Mouse (Mus musculus) myocyte (in vitro differentiated cells): ENCODE results near the gene Psmf1. TPM values are rescaled to one million over a fixed set of nuclear protein-coding genes. Genes with fewer than 3 reads are reported as not detected.

ENCODE experiments used
- H3K27me3 ChIP-seq: one replicate; pipeline ENCODE4 v1.6.1; 2011; ENCODE audit not compliant: control insufficient read depth, insufficient read depth, insufficient read length
- H3K36me3 ChIP-seq: one replicate; pipeline ENCODE4 v1.6.1; 2011; ENCODE audit not compliant: control insufficient read depth, insufficient read depth
- H3K4me2 ChIP-seq: one replicate; pipeline ENCODE4 v1.6.1; 2011; ENCODE audit warnings: low read depth, control low read depth
- H3K4me3 ChIP-seq: one replicate; pipeline ENCODE4 v1.5.1; 2011; ENCODE audit warnings: mild to moderate bottlenecking, control low read depth, moderate library complexity
- H3K79me2 ChIP-seq: one replicate; pipeline ENCODE4 v1.6.1; 2011; ENCODE audit not compliant: control insufficient read depth, insufficient read depth
- H3ac ChIP-seq: one replicate; pipeline ENCODE4 v1.6.1; 2011; ENCODE audit not compliant: control insufficient read depth, insufficient read length
- CEBPB ChIP-seq: IDR thresholded peaks from 2 replicates; pipeline ENCODE4 v1.6.1; 2011; ENCODE audit warnings: mild to moderate bottlenecking, moderate library complexity; ENCODE audit not compliant: poor library complexity, insufficient read depth, severe bottlenecking
- E2F4 ChIP-seq: IDR thresholded peaks from one replicate; pipeline ENCODE4 v1.6.1; 2011; ENCODE audit warnings: mild to moderate bottlenecking, control low read depth, moderate library complexity; ENCODE audit not compliant: insufficient read depth
- MAX ChIP-seq: IDR thresholded peaks from one replicate; pipeline ENCODE4 v1.6.1; 2011; ENCODE audit warnings: low read depth, mild to moderate bottlenecking, control low read depth
- MYOD1 ChIP-seq, 3 experiments: IDR thresholded peaks; one replicate each; pipeline ENCODE4 v1.6.1; 2011; ENCODE audit warnings: control low read depth in 2 of 3, low read depth in 2 of 3, mild to moderate bottlenecking in 2 of 3, moderate library complexity in 1 of 3; ENCODE audit not compliant: insufficient read length in 2 of 3, control insufficient read depth in 1 of 3
- MYOG ChIP-seq, 3 experiments: IDR thresholded peaks; one replicate each; pipeline ENCODE4 v1.6.1; 2011; ENCODE audit warnings: control low read depth in 2 of 3, low read depth in 2 of 3, mild to moderate bottlenecking in 2 of 3; ENCODE audit not compliant: insufficient read length in 2 of 3, control insufficient read depth in 1 of 3, insufficient read depth in 1 of 3
- POLR2A ChIP-seq: IDR thresholded peaks from one replicate; pipeline ENCODE4 v1.6.1; 2011; ENCODE audit warnings: low read depth, mild to moderate bottlenecking, control low read depth, moderate library complexity; ENCODE audit not compliant: insufficient read length
- POLR2AphosphoS2 ChIP-seq: IDR thresholded peaks from one replicate; pipeline ENCODE4 v1.6.1; 2011; ENCODE audit warnings: low read depth, control low read depth; ENCODE audit not compliant: insufficient read length
- REST ChIP-seq: IDR thresholded peaks from one replicate; pipeline ENCODE4 v1.6.1; 2011; ENCODE audit warnings: mild to moderate bottlenecking, control low read depth, moderate library complexity; ENCODE audit not compliant: insufficient read depth, insufficient read length
- SRF ChIP-seq: IDR thresholded peaks from one replicate; pipeline ENCODE4 v1.6.1; 2011; ENCODE audit warnings: low read depth; ENCODE audit not compliant: control insufficient read depth, insufficient read length
- TCF12 ChIP-seq: IDR thresholded peaks from one replicate; pipeline ENCODE4 v1.6.1; 2011; ENCODE audit warnings: mild to moderate bottlenecking, control low read depth; ENCODE audit not compliant: poor library complexity, insufficient read depth, severe bottlenecking
- TCF3 ChIP-seq: IDR thresholded peaks from one replicate; pipeline ENCODE4 v1.6.1; 2011; ENCODE audit warnings: low read depth, control low read depth; ENCODE audit not compliant: insufficient read length
- USF1 ChIP-seq: IDR thresholded peaks from one replicate; pipeline ENCODE4 v1.6.1; 2011; ENCODE audit warnings: low read depth, mild to moderate bottlenecking, control low read depth, moderate library complexity
- polyA plus RNA-seq: library from polyadenylated mRNA; unstranded; fragments of >200 nt; fragmentation: generic; extraction: Trizol; gene quantifications from one replicate; pipeline ENCODE4 v1.2.1, GENCODE M21; 2012; ENCODE audit warnings: missing spikeins

The Psmf1 gene
- polyA plus RNA-seq, 1 experiment: 22.8 TPM

- Histone ChIP-seq H3K4me2 (no peak overlapping the region), H3K27me3 (no peaks in the 10 kb centered on the region), H3K79me2 (peaks cover 23% of the 10 kb centered on the region), H3ac (no peak overlapping the region), H3K4me3 (no peak overlapping the region), H3K36me3 (no peaks in the 10 kb centered on the region)
- no peak for TF ChIP-seq USF1
- TF ChIP-seq MAX: no peak
- TF ChIP-seq TCF3: no peak
- no peak for TF ChIP-seq TCF12
- no peak for TF ChIP-seq SRF
- no peak for TF ChIP-seq CEBPB
These were observed 921 bp downstream of the Psmf1 start for GRCm38 (mm10) chr2:151742850-151743679.

- Histone ChIP-seq H3K36me3 (no peaks in the 10 kb centered on the region), H3K4me3 (peak overlapping the region; percentile 94), H3K27me3 (no peaks in the 10 kb centered on the region), H3ac (no peak overlapping the region), H3K79me2 (peaks cover 30% of the 10 kb centered on the region), H3K4me2 (peak overlapping the region; percentile 94)
- no peak for TF ChIP-seq POLR2A
- no peak for TF ChIP-seq MAX
- no peak for TF ChIP-seq TCF3
- no peak for TF ChIP-seq TCF12
- no peak for TF ChIP-seq USF1
- no peak for TF ChIP-seq REST
- no peak for TF ChIP-seq CEBPB
- no peak for TF ChIP-seq E2F4
- TF ChIP-seq MYOG (IDR thresholded peaks at IDR 0.05; ENCODE audit: control insufficient read depth in 1 of 3, insufficient read depth in 1 of 3, insufficient read length in 2 of 3, low read depth in 2 of 3): no peak
- TF ChIP-seq MYOD1 (IDR thresholded peaks at IDR 0.05; ENCODE audit: control insufficient read depth in 1 of 3, insufficient read length in 2 of 3, low read depth in 2 of 3): no peak
- TF ChIP-seq POLR2AphosphoS2: no peak
- TF ChIP-seq SRF: no peak
These were observed 1.9 kb downstream of the Psmf1 start for GRCm38 (mm10) chr2:151742084-151742483.

- TF ChIP-seq SRF (peak; percentile 8), MYOD1 (IDR thresholded peaks at IDR 0.05; ENCODE audit: control insufficient read depth in 1 of 3, insufficient read length in 2 of 3, low read depth in 2 of 3) (peak in 1 of 3 experiments; percentile 30), TCF3 (no peak), E2F4 (peak; percentile 69), CEBPB (no peak), POLR2AphosphoS2 (peak; percentile 85), MAX (peak; percentile 32), TCF12 (no peak), USF1 (no peak), MYOG (IDR thresholded peaks at IDR 0.05; ENCODE audit: control insufficient read depth in 1 of 3, insufficient read depth in 1 of 3, insufficient read length in 2 of 3, low read depth in 2 of 3) (peak in 1 of 3 experiments; percentile 30), POLR2A (peak; percentile 83)
- Histone ChIP-seq H3K4me2 (peak overlapping the region; percentile 94), H3K79me2 (peaks cover 31% of the 10 kb centered on the region)
These were observed 3.1 kb downstream of the Psmf1 start for GRCm38 (mm10) chr2:151740741-151741526.

GRCm38 (mm10) chr2:151739505-151739904 lies 4.5 kb downstream of the Psmf1 start:
- H3K4me2 ChIP-seq: peak overlapping the region; percentile 94
- TF ChIP-seq MYOG (IDR thresholded peaks at IDR 0.05; ENCODE audit: control insufficient read depth in 1 of 3, insufficient read depth in 1 of 3, insufficient read length in 2 of 3, low read depth in 2 of 3): no peak
- TF ChIP-seq TCF3: no peak
- no peak for TF ChIP-seq SRF
- no peak for TF ChIP-seq E2F4
- no peak for TF ChIP-seq TCF12
- TF ChIP-seq USF1: no peak
- TF ChIP-seq POLR2AphosphoS2: no peak
- no peak for TF ChIP-seq MYOD1 (IDR thresholded peaks at IDR 0.05; ENCODE audit: control insufficient read depth in 1 of 3, insufficient read length in 2 of 3, low read depth in 2 of 3)
- TF ChIP-seq CEBPB: no peak
- no peak for TF ChIP-seq MAX
- H3K79me2 ChIP-seq: peaks cover 31% of the 10 kb centered on the region
- H3K4me3 ChIP-seq: peak overlapping the region; percentile 94
- no peaks in the 10 kb centered on the region for H3K27me3 ChIP-seq
- no peaks in the 10 kb centered on the region for H3K36me3 ChIP-seq
- H3ac ChIP-seq: no peak overlapping the region

More at GRCm38 (mm10) chr2:151740741-151741526, 3.1 kb downstream of the Psmf1 start:
- Histone ChIP-seq H3K27me3 (no peaks in the 10 kb centered on the region), H3ac (peak overlapping the region; percentile 72), H3K4me3 (peak overlapping the region; percentile 94), H3K36me3 (no peaks in the 10 kb centered on the region)
